Mouse (Mus musculus) myocyte (in vitro differentiated cells): ENCODE measurements around the gene Syce3.

ENCODE experiments used
- E2F4 ChIP-seq: IDR thresholded peaks from one replicate; pipeline ENCODE4 v1.6.1; 2011; ENCODE audit warnings: mild to moderate bottlenecking, control low read depth, moderate library complexity; ENCODE audit not compliant: insufficient read depth
- MAX ChIP-seq: IDR thresholded peaks from one replicate; pipeline ENCODE4 v1.6.1; 2011; ENCODE audit warnings: low read depth, mild to moderate bottlenecking, control low read depth
- MYOD1 ChIP-seq, 3 experiments: IDR thresholded peaks; one replicate each; pipeline ENCODE4 v1.6.1; 2011; ENCODE audit warnings: control low read depth in 2 of 3, low read depth in 2 of 3, mild to moderate bottlenecking in 2 of 3, moderate library complexity in 1 of 3; ENCODE audit not compliant: insufficient read length in 2 of 3, control insufficient read depth in 1 of 3
- POLR2A ChIP-seq: IDR thresholded peaks from one replicate; pipeline ENCODE4 v1.6.1; 2011; ENCODE audit warnings: low read depth, mild to moderate bottlenecking, control low read depth, moderate library complexity; ENCODE audit not compliant: insufficient read length
- POLR2AphosphoS2 ChIP-seq: IDR thresholded peaks from one replicate; pipeline ENCODE4 v1.6.1; 2011; ENCODE audit warnings: low read depth, control low read depth; ENCODE audit not compliant: insufficient read length
- TCF3 ChIP-seq: IDR thresholded peaks from one replicate; pipeline ENCODE4 v1.6.1; 2011; ENCODE audit warnings: low read depth, control low read depth; ENCODE audit not compliant: insufficient read length
- USF1 ChIP-seq: IDR thresholded peaks from one replicate; pipeline ENCODE4 v1.6.1; 2011; ENCODE audit warnings: low read depth, mild to moderate bottlenecking, control low read depth, moderate library complexity

GRCm38 (mm10) chr15:89453865-89454478 lies 43.7 kb upstream of the Syce3 start, which contains the start of gene Mapk8ip2:
- no peak for TF ChIP-seq POLR2A
- no peak for TF ChIP-seq E2F4
- no peak for TF ChIP-seq POLR2AphosphoS2
- TF ChIP-seq USF1 = no peak
- TF ChIP-seq MAX = no peak
- no peak for TF ChIP-seq TCF3
- TF ChIP-seq MYOD1 (IDR thresholded peaks at IDR 0.05; ENCODE audit: control insufficient read depth in 1 of 3, insufficient read length in 2 of 3, low read depth in 2 of 3) = no peak
